In genomic region chr7:100608910-100609309, GRCm38 (mm10) we compare ENCODE assay signal across 8 mouse cellular contexts. TPM values are rescaled to one million over a fixed set of nuclear protein-coding genes. Genes with fewer than 3 reads are reported as not detected.
DNase-seq lines count a peak whose midpoint lies in the region; ATAC-seq lines count a peak whose summit lies in the region.

No protein-coding gene starts in this region.

- WGBS in kidney, embryonic 15.5 days = 19% methylated on average over 4 of the region's 4 CpGs
- 23% methylated on average over 4 of the region's 4 CpGs for WGBS in hindbrain, embryonic 14.5 days
- WGBS in midbrain, embryonic 13.5 days = 32% methylated on average over 4 of the region's 4 CpGs

- ATAC-seq in kidney, embryonic 15.5 days (replicated peaks; ENCODE audit: low FRiP score) = no peak
- no peak for ATAC-seq in hindbrain, embryonic 14.5 days (ENCODE audit: low FRiP score)
- no peak for ATAC-seq in midbrain, embryonic 13.5 days

- peak overlapping the region; percentile 72 for H3K4me3 ChIP-seq in kidney, embryonic 15.5 days (replicated peaks)
- H3K4me3 ChIP-seq in brown adipose tissue, adult 24 weeks (ENCODE audit: insufficient read depth, low read depth, low read length) = peak overlapping the region; percentile 84
- H3K4me3 ChIP-seq in hindbrain, embryonic 14.5 days (replicated peaks; ENCODE audit: low read length) = peak overlapping the region; percentile 91
- H3K4me3 ChIP-seq in midbrain, embryonic 13.5 days (replicated peaks) = peak overlapping the region; percentile 99

- peak overlapping the region; percentile 99; the same call in 1 of the 2 replicates for H3K27ac ChIP-seq in kidney, embryonic 15.5 days
- H3K27ac ChIP-seq in brown adipose tissue, adult 24 weeks (replicated peaks; ENCODE audit: low read depth, low read length) = no peak overlapping the region
- H3K27ac ChIP-seq in hindbrain, embryonic 14.5 days = peak overlapping the region; percentile 99
- H3K27ac ChIP-seq in midbrain, embryonic 13.5 days = peak overlapping the region; percentile 99

- peak overlapping the region; percentile 75 for H3K4me2 ChIP-seq in kidney, embryonic 15.5 days
- H3K4me2 ChIP-seq in hindbrain, embryonic 14.5 days (replicated peaks) = peak overlapping the region; percentile 59
- H3K4me2 ChIP-seq in midbrain, embryonic 13.5 days (replicated peaks) = peak overlapping the region; percentile 72

- no peak for DNase-seq in kidney, postnatal 4 days
- DNase-seq in hindbrain, embryonic 14.5 days (ENCODE audit: low spot score) = no peak
- DNase-seq in frontal cortex, postnatal 10 days (ENCODE audit: low spot score in 2 of 2) = no peak
- no peak for DNase-seq in gastrocnemius, postnatal 10 days
- DNase-seq in thymus, postnatal 4 days = no peak

- peaks cover 13% of the 10 kb centered on the region for H3K4me1 ChIP-seq in kidney, embryonic 15.5 days
- peaks cover 3% of the 10 kb centered on the region; the same call in 1 of the 2 replicates for H3K4me1 ChIP-seq in brown adipose tissue, adult 24 weeks (ENCODE audit: control insufficient read depth, insufficient read depth, insufficient read length, low read length)
- H3K4me1 ChIP-seq in hindbrain, embryonic 14.5 days (replicated peaks; ENCODE audit: control insufficient read depth, insufficient read depth, low read length) = peaks cover 23% of the 10 kb centered on the region
- H3K4me1 ChIP-seq in midbrain, embryonic 13.5 days (replicated peaks) = peaks cover 20% of the 10 kb centered on the region

- peak overlapping the region; percentile 97 for H3K9ac ChIP-seq in kidney, embryonic 15.5 days
- H3K9ac ChIP-seq in hindbrain, embryonic 14.5 days = peak overlapping the region; percentile 99
- H3K9ac ChIP-seq in midbrain, embryonic 13.5 days (replicated peaks) = peak overlapping the region; percentile 100

- no peaks in the 10 kb centered on the region for H3K9me3 ChIP-seq in kidney, embryonic 15.5 days (replicated peaks)
- H3K9me3 ChIP-seq in hindbrain, embryonic 14.5 days (ENCODE audit: control insufficient read depth, low read length) = no peaks in the 10 kb centered on the region
- H3K9me3 ChIP-seq in midbrain, embryonic 13.5 days = no peaks in the 10 kb centered on the region

- no peaks in the 10 kb centered on the region for H3K36me3 ChIP-seq in kidney, embryonic 15.5 days
- no peaks in the 10 kb centered on the region for H3K36me3 ChIP-seq in hindbrain, embryonic 14.5 days (replicated peaks; ENCODE audit: control insufficient read depth, insufficient read depth)
- H3K36me3 ChIP-seq in midbrain, embryonic 13.5 days = no peaks in the 10 kb centered on the region

- H3K27me3 ChIP-seq in kidney, embryonic 15.5 days = no peaks in the 10 kb centered on the region
- H3K27me3 ChIP-seq in hindbrain, embryonic 14.5 days (ENCODE audit: control insufficient read depth, insufficient read depth, low read length) = no peaks in the 10 kb centered on the region
- H3K27me3 ChIP-seq in midbrain, embryonic 13.5 days = peaks cover 9% of the 10 kb centered on the region; the same call in 1 of the 2 replicates

RNA-seq across cellular contexts. Expression of gene Mrpl48, which starts 0.8 kb away (rescaled TPM):
- 81.2 and 92.4 TPM in 2 replicates for polyA plus RNA-seq in kidney, embryonic 15.5 days (2015; fragmentation: Nextera tagmentation; extraction: Ambion mirVana)
- polyA plus RNA-seq in brown adipose tissue, adult 24 weeks (2012; ENCODE audit: insufficient read depth, insufficient read length, missing spikeins) = 125 and 158 TPM in 2 replicates
- polyA plus RNA-seq in hindbrain, embryonic 14.5 days (2014; fragmentation: Nextera tagmentation; extraction: Ambion mirVana) = 86.0 and 89.5 TPM in 2 replicates
- polyA plus RNA-seq in midbrain, embryonic 13.5 days (2015; fragmentation: Nextera tagmentation; extraction: Ambion mirVana) = 80.9 and 89.0 TPM in 2 replicates
- 10 to 100 TPM; 79.2 to 87.0 TPM for total RNA-seq in gastrocnemius, postnatal 10 days (2021)

RNA-seq across cellular contexts. Expression of gene Rab6a, which starts 1.7 kb away (rescaled TPM):
- polyA plus RNA-seq in kidney, embryonic 15.5 days (2015; fragmentation: Nextera tagmentation; extraction: Ambion mirVana) = 102 and 105 TPM in 2 replicates
- polyA plus RNA-seq in brown adipose tissue, adult 24 weeks (2012; ENCODE audit: insufficient read depth, insufficient read length, missing spikeins) = 56.8 and 70.0 TPM in 2 replicates
- polyA plus RNA-seq in hindbrain, embryonic 14.5 days (2014; fragmentation: Nextera tagmentation; extraction: Ambion mirVana) = 321 and 383 TPM in 2 replicates
- 197 and 199 TPM in 2 replicates for polyA plus RNA-seq in midbrain, embryonic 13.5 days (2015; fragmentation: Nextera tagmentation; extraction: Ambion mirVana)
- 10 to 100 TPM; 74.9 to 75.2 TPM for total RNA-seq in gastrocnemius, postnatal 10 days (2021)

RNA-seq across cellular contexts. Expression of gene Plekhb1, which starts 53.3 kb away (rescaled TPM):
- 3.5 and 4.4 TPM in 2 replicates for polyA plus RNA-seq in kidney, embryonic 15.5 days (2015; fragmentation: Nextera tagmentation; extraction: Ambion mirVana)
- polyA plus RNA-seq in brown adipose tissue, adult 24 weeks (2012; ENCODE audit: insufficient read depth, insufficient read length, missing spikeins) = 11.1 TPM in 2 replicates
- polyA plus RNA-seq in hindbrain, embryonic 14.5 days (2014; fragmentation: Nextera tagmentation; extraction: Ambion mirVana) = 18.7 and 20.9 TPM in 2 replicates
- polyA plus RNA-seq in midbrain, embryonic 13.5 days (2015; fragmentation: Nextera tagmentation; extraction: Ambion mirVana) = 5.1 and 5.8 TPM in 2 replicates
- total RNA-seq in gastrocnemius, postnatal 10 days (2021) = 10 to 100 TPM; 19.6 to 25.2 TPM
